Mouse (Mus musculus) heart, postnatal 0 days (tissue): ENCODE results near the gene Atp12a. TPM values are rescaled to one million over a fixed set of nuclear protein-coding genes. Genes with fewer than 3 reads are reported as not detected.

Source experiments
- ATAC-seq: fragments of 200-750 bp; cut with Nextera tagmentation; 2 replicates; pipeline ENCODE4 v1.8.0; 2017; ENCODE audit warnings: low read depth, moderate number of reproducible peaks, moderate library complexity; ENCODE audit not compliant: insufficient read depth
- DNase-seq: peaks from one replicate; pipeline ENCODE4 v3.0.0-alpha.2; 2016; ENCODE audit warnings: low spot score
- H3K27ac ChIP-seq: fragments of 300-500 bp; sonication (generic); 2 replicates; pipeline ENCODE4 v1.5.1; 2014; ENCODE audit warnings: low read depth, mild to moderate bottlenecking
- H3K27me3 ChIP-seq: fragments of 300-500 bp; sonication (generic); 2 replicates; pipeline ENCODE4 v1.6.1; 2014; ENCODE audit warnings: low read length, mixed read lengths; ENCODE audit not compliant: control insufficient read depth, insufficient read depth
- H3K36me3 ChIP-seq: fragments of 300-500 bp; sonication (generic); replicated peaks from 2 replicates; pipeline ENCODE4 v1.6.1; 2014; ENCODE audit warnings: low read length, mixed read lengths; ENCODE audit not compliant: control insufficient read depth, insufficient read depth
- H3K4me1 ChIP-seq: fragments of 300-500 bp; sonication (generic); 2 replicates; pipeline ENCODE4 v1.6.1; 2014; ENCODE audit warnings: antibody characterized with exemption; ENCODE audit not compliant: control insufficient read depth, insufficient read depth
- H3K4me2 ChIP-seq: fragments of 300-500 bp; sonication (generic); 2 replicates; pipeline ENCODE4 v1.6.1; 2014; ENCODE audit warnings: low read depth, mild to moderate bottlenecking, low read length, moderate library complexity
- H3K4me3 ChIP-seq: fragments of 300-500 bp; sonication (generic); 2 replicates; pipeline ENCODE4 v1.5.1; 2014; ENCODE audit warnings: low read depth, low read length
- H3K9ac ChIP-seq: fragments of 300-500 bp; sonication (generic); replicated peaks from 2 replicates; pipeline ENCODE4 v1.6.1; 2014; ENCODE audit warnings: low read depth, low read length, mixed read lengths
- H3K9me3 ChIP-seq: fragments of 300-500 bp; sonication (generic); replicated peaks from 2 replicates; pipeline ENCODE4 v1.6.1; 2016; ENCODE audit warnings: low read length; ENCODE audit not compliant: control insufficient read depth
- CTCF ChIP-seq: IDR thresholded peaks from 2 replicates; pipeline ENCODE4 v1.5.1; 2016; ENCODE audit warnings: antibody characterized with exemption, control low read depth, low read depth
- EP300 ChIP-seq: IDR thresholded peaks from 2 replicates; pipeline ENCODE4 v1.6.1; 2016; ENCODE audit warnings: antibody characterized with exemption, low read depth
- WGBS: fragments of 180-500 bp; shearing (Covaris S2); extraction: QIAGEN DNeasy Blood & Tissue Kit; methylation state at CpG from one replicate; pipeline ENCODE4 v1.1.7; 2014; 5-methylcytosine and 5-hydroxymethylcytosine counted together
- polyA plus RNA-seq: library from polyadenylated mRNA; unstranded; fragments of >200 nt; fragmentation: Nextera tagmentation; extraction: Ambion mirVana; gene quantifications from 2 replicates; pipeline ENCODE4 v1.2.1, GENCODE M21; 2015
- total RNA-seq: library from RNA; depleted of rRNA; stranded (reverse); fragments of >200 nt; gene quantifications from 2 replicates; pipeline ENCODE4 v1.2.3, GENCODE M21; 2014; ENCODE audit warnings: low replicate concordance

Gene Atp12a
- total and polyA plus RNA-seq, 2 experiments from 2014 or later = not detected

- Histone ChIP-seq H3K4me1 (no peaks in the 10 kb centered on the region), H3K27me3 (no peaks in the 10 kb centered on the region), H3K9me3 (no peaks in the 10 kb centered on the region), H3K36me3 (no peaks in the 10 kb centered on the region), H3K9ac (no peak overlapping the region), H3K4me2 (no peak overlapping the region), H3K27ac (no peak overlapping the region), H3K4me3 (no peak overlapping the region)
- WGBS = 37% methylated on average over 9 of the region's 9 CpGs
- TF ChIP-seq CTCF = no peak
- TF ChIP-seq EP300 = no peak
- DNase-seq = no peak
- no peak for ATAC-seq
These were observed 14.5 kb downstream of the Atp12a start for GRCm38 (mm10) chr14:56379336-56379735.

- DNase-seq = no peak
- Histone ChIP-seq H3K4me1 (no peaks in the 10 kb centered on the region), H3K27ac (no peak overlapping the region), H3K9me3 (no peaks in the 10 kb centered on the region), H3K27me3 (no peaks in the 10 kb centered on the region), H3K36me3 (no peaks in the 10 kb centered on the region), H3K4me2 (no peak overlapping the region), H3K4me3 (no peak overlapping the region), H3K9ac (no peak overlapping the region)
- TF ChIP-seq CTCF (no peak), EP300 (no peak)
- 64% methylated on average over 4 of the region's 4 CpGs for WGBS
- ATAC-seq = no peak
These were observed 17.5 kb downstream of the Atp12a start for GRCm38 (mm10) chr14:56382366-56382765.

DNA sequence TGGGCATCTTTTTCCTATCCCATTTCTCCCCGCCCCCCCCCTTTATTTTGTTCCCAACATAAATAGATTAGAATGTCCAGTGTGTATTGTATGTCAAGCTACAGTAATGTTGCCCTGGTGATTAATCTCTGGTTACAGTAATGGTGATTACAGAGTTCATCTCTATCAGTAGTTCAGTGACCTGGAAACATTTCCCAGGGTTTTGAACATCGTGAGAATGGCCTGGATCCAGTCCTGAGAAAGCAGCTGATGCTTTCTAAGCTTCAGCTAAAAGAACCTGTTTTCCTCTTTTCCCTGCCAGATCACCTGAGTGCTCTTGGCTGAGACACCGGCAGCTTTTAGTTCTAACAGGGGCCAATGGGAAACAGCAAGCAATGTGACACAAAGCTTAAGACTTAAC is 25.4 kb downstream of the Atp12a start:
- WGBS = 56% methylated on average over 3 of the region's 3 CpGs
- Histone ChIP-seq H3K27me3 (no peaks in the 10 kb centered on the region), H3K27ac (no peak overlapping the region), H3K9ac (no peak overlapping the region), H3K9me3 (no peaks in the 10 kb centered on the region), H3K4me2 (no peak overlapping the region), H3K4me3 (no peak overlapping the region), H3K36me3 (no peaks in the 10 kb centered on the region), H3K4me1 (no peaks in the 10 kb centered on the region)
- TF ChIP-seq EP300 = no peak
- no peak for TF ChIP-seq CTCF
- no peak for DNase-seq
- no peak for ATAC-seq

GRCm38 (mm10) chr14:56393704-56394312 is 28.9 kb downstream of the Atp12a start:
- ATAC-seq (no peak), DNase-seq (peak; percentile 16)
- H3K27me3 ChIP-seq = no peaks in the 10 kb centered on the region
- H3K4me1 ChIP-seq = no peaks in the 10 kb centered on the region
- H3K4me2 ChIP-seq = no peak overlapping the region
- H3K36me3 ChIP-seq = no peaks in the 10 kb centered on the region
- no peak overlapping the region for H3K9ac ChIP-seq
- WGBS = 10% methylated on average over 2 of the region's 2 CpGs
- H3K9me3 ChIP-seq = no peaks in the 10 kb centered on the region
- no peak overlapping the region for H3K27ac ChIP-seq
- no peak for TF ChIP-seq EP300
- H3K4me3 ChIP-seq = no peak overlapping the region

DNA sequence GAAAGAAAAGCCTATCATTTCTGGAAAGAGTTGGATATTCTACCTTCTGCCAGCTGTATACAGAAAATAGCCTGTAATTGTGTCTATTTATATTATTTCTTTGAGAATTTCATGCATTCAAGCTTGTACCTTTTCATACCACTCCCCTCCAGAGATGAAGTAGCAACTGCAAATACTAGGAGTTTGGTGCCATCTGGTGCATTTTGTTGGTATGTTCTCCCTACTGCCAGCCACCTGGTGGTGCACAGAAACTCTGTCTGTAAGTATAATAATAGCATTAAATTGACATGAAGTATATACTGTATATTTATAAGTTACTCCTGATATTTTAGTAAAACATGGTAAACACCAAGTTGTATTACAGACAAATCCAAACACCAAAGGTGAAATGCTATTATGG is 33.1 kb downstream of the Atp12a start:
- H3K4me3 ChIP-seq = no peak overlapping the region
- TF ChIP-seq CTCF (peak; percentile 77), EP300 (no peak)
- no peaks in the 10 kb centered on the region for H3K36me3 ChIP-seq
- no peak overlapping the region for H3K9ac ChIP-seq
- no peaks in the 10 kb centered on the region for H3K9me3 ChIP-seq
- no peak overlapping the region for H3K4me2 ChIP-seq
- no peaks in the 10 kb centered on the region for H3K4me1 ChIP-seq
- H3K27ac ChIP-seq = no peak overlapping the region
- DNase-seq (peak; percentile 36), ATAC-seq (no peak)
- H3K27me3 ChIP-seq = no peaks in the 10 kb centered on the region

GRCm38 (mm10) chr14:56402311-56403071 is 37.6 kb downstream of the Atp12a start, which contains the start of gene Rnf17:
Rnf17 (plus strand) TSS chr14:56402581.
- no peak within 1 kb of the TSS for H3K9ac ChIP-seq
- DNase-seq (no peak), ATAC-seq (no peak)
- 68% methylated on average over 34 of the region's 34 CpGs for WGBS
- H3K27ac ChIP-seq = no peak within 1 kb of the TSS
- peak within 1 kb of the TSS; percentile 40; the same call in 1 of the 2 replicates for H3K4me2 ChIP-seq
- no peaks in the 10 kb centered on the region for H3K4me1 ChIP-seq
- H3K36me3 ChIP-seq = no peaks in the 10 kb centered on the region
- H3K27me3 ChIP-seq = no peaks in the 10 kb centered on the region
- TF ChIP-seq CTCF = no peak
- TF ChIP-seq EP300 = no peak
- no peaks in the 10 kb centered on the region for H3K9me3 ChIP-seq
- H3K4me3 ChIP-seq = no peak within 1 kb of the TSS
